Mouse (Mus musculus) forebrain, embryonic 12.5 days (tissue): ENCODE data around the gene Tshr. TPM values are rescaled to one million over a fixed set of nuclear protein-coding genes. Genes with fewer than 3 reads are reported as not detected.

Experiments used
- ATAC-seq: fragments of 200-750 bp; cut with Nextera tagmentation; 2 replicates; pipeline ENCODE4 v1.8.0; 2017; ENCODE audit warnings: moderate TSS enrichment; ENCODE audit not compliant: low FRiP score
- H3K27ac ChIP-seq: fragments of 300-500 bp; sonication (generic); 2 replicates; pipeline ENCODE4 v1.5.1; 2016; ENCODE audit warnings: mild to moderate bottlenecking
- H3K27me3 ChIP-seq: fragments of 300-500 bp; sonication (generic); 2 replicates; pipeline ENCODE4 v1.6.1; 2016; ENCODE audit warnings: mild to moderate bottlenecking
- H3K36me3 ChIP-seq: fragments of 300-500 bp; sonication (generic); replicated peaks from 2 replicates; pipeline ENCODE4 v1.6.1; 2016; ENCODE audit warnings: mild to moderate bottlenecking
- H3K4me1 ChIP-seq: fragments of 300-500 bp; sonication (generic); 2 replicates; pipeline ENCODE4 v1.6.1; 2016
- H3K4me2 ChIP-seq: fragments of 300-500 bp; sonication (generic); 2 replicates; pipeline ENCODE4 v1.6.1; 2016; ENCODE audit warnings: mild to moderate bottlenecking, moderate library complexity
- H3K4me3 ChIP-seq: fragments of 300-500 bp; sonication (generic); replicated peaks from 2 replicates; pipeline ENCODE4 v1.5.1; 2016; ENCODE audit warnings: mild to moderate bottlenecking
- H3K9ac ChIP-seq: fragments of 300-500 bp; sonication (generic); 2 replicates; pipeline ENCODE4 v1.6.1; 2016; ENCODE audit warnings: mild to moderate bottlenecking
- H3K9me3 ChIP-seq: fragments of 300-500 bp; sonication (generic); 2 replicates; pipeline ENCODE4 v1.6.1; 2016
- WGBS: fragments of 180-500 bp; shearing (Covaris S2); methylation state at CpG from one replicate; pipeline ENCODE4 v1.1.7; 2016; 5-methylcytosine and 5-hydroxymethylcytosine counted together
- polyA plus RNA-seq: library from polyadenylated mRNA; unstranded; fragments of >200 nt; fragmentation: Nextera tagmentation; extraction: Ambion mirVana; gene quantifications from 2 replicates; pipeline ENCODE4 v1.2.1, GENCODE M21; 2016

Tshr gene
- polyA plus RNA-seq, 1 experiment from 2014 or later = 1.2 TPM

DNA sequence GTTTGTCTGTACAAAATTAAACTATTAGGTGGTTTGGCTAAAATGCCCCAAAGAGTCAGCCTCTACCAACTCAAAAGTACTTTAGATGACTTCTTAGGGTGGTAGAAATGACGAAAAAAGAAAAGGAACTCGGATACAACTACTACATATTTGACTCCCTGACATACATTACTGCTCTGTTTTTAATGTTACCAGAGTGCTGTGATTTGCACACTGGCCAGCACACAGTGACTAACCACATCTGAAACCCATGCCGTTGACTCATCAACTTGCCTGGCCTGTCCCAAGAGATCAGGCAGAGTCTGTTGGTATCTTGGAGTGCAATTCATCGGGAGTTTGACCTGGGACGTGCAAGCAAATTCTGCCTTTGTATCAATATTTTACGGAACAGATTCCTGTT is 206.4 kb downstream of the Tshr start:
- H3K9ac ChIP-seq = peak overlapping the region; percentile 74
- no peak for ATAC-seq
- H3K27me3 ChIP-seq = no peaks in the 10 kb centered on the region
- peak overlapping the region; percentile 100 for H3K27ac ChIP-seq
- 31% methylated on average over 6 of the region's 6 CpGs for WGBS
- H3K4me2 ChIP-seq = peak overlapping the region; percentile 66
- peaks cover 16% of the 10 kb centered on the region for H3K4me1 ChIP-seq
- H3K4me3 ChIP-seq = peak overlapping the region; percentile 95
- peaks cover 3% of the 10 kb centered on the region for H3K36me3 ChIP-seq
- H3K9me3 ChIP-seq = no peaks in the 10 kb centered on the region

DNA sequence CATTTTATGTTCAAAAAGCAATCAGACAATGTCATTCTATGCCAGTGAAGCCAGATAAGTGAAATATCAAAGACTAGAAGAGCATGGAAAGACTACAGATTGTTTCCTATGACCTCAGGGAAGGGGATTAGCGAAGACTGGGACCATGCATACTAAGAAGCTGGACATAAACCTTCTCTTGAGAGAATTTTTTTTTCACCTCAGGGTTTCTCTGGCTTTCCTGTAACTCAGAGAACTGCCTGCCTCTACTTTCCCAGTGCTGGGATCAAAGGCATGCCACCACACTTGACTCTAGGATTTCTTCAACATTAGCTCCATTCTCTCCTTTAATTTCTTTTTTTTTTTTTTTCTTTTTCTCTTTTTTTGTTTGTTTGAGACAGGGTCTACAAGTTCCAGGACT is 206.8 kb downstream of the Tshr start:
- no peak for ATAC-seq
- Histone ChIP-seq H3K4me3 (peak overlapping the region; percentile 95), H3K36me3 (no peaks in the 10 kb centered on the region), H3K9me3 (no peaks in the 10 kb centered on the region), H3K27ac (peak overlapping the region; percentile 100; the same call in 1 of the 2 replicates), H3K27me3 (no peaks in the 10 kb centered on the region), H3K4me1 (peaks cover 16% of the 10 kb centered on the region), H3K4me2 (peak overlapping the region; percentile 66), H3K9ac (peak overlapping the region; percentile 74; the same call in 1 of the 2 replicates)
- 55% methylated on average over 1 of the region's 1 CpGs for WGBS

- Histone ChIP-seq H3K27me3 (no peaks in the 10 kb centered on the region), H3K4me3 (no peak overlapping the region), H3K27ac (no peak overlapping the region), H3K4me2 (no peak overlapping the region), H3K9ac (no peak overlapping the region), H3K4me1 (peaks cover 12% of the 10 kb centered on the region), H3K9me3 (no peaks in the 10 kb centered on the region), H3K36me3 (no peaks in the 10 kb centered on the region)
- no peak for ATAC-seq
- 94% methylated on average over 3 of the region's 3 CpGs for WGBS
Observed at GRCm38 (mm10) chr12:91592128-91592527, 207.8 kb downstream of the Tshr start.

Other genes starting within 250 kb of the Tshr start
- gene Cep128, start 154 bp upstream of the Tshr start, polyA plus RNA-seq = 11.1 and 12.0 TPM in 2 replicates
- 63.6 and 69.4 TPM in 2 replicates for gene Gtf2a1, start 205.9 kb downstream of the Tshr start, polyA plus RNA-seq